Mouse (Mus musculus) bone marrow macrophage, adult 2 months (primary cell): Measurements from ENCODE around the gene Ash1l.
A peak's percentile ranks its signal among the peaks of the same experiment; 100 is the strongest.

Source experiments
- CTCF ChIP-seq: IDR thresholded peaks from 2 replicates; pipeline ENCODE4 v1.5.1; 2012; ENCODE audit warnings: low read depth, mild to moderate bottlenecking, low read length, moderate library complexity
- POLR2A ChIP-seq: IDR thresholded peaks from 2 replicates; pipeline ENCODE4 v1.6.1; 2012; ENCODE audit warnings: mild to moderate bottlenecking, low read depth, low read length, borderline replicate concordance

DNA sequence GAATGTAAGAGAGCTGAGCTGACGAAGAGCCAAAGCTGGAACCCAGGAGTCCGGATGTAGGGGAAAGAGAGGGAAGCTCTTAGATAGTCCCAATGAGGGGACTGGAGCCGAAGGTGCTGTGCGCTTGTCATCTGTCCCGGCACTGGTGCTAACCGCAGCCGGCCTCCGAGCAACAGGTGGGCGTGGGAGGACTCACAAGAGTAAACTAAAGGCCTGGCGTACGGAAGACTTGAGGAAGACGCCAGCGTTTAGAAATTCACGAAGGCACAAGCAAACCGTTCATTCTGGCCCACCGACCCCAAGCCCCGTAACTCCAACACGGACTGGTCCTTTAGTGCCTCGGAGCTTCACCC lies 151.0 kb downstream of the Ash1l start:
- TF ChIP-seq CTCF, result 0 out of 2 replicates have a peak, but pooled peaks have one; percentile 15
- TF ChIP-seq POLR2A, result no peak
